Mouse (Mus musculus): Measurements from ENCODE around the gene Gm10134. TPM values are rescaled to one million over a fixed set of nuclear protein-coding genes. Genes with fewer than 3 reads are reported as not detected.

Gene Gm10134
- polyA plus RNA-seq, 1 experiment from 2014 or later: 3.5 TPM

DNA sequence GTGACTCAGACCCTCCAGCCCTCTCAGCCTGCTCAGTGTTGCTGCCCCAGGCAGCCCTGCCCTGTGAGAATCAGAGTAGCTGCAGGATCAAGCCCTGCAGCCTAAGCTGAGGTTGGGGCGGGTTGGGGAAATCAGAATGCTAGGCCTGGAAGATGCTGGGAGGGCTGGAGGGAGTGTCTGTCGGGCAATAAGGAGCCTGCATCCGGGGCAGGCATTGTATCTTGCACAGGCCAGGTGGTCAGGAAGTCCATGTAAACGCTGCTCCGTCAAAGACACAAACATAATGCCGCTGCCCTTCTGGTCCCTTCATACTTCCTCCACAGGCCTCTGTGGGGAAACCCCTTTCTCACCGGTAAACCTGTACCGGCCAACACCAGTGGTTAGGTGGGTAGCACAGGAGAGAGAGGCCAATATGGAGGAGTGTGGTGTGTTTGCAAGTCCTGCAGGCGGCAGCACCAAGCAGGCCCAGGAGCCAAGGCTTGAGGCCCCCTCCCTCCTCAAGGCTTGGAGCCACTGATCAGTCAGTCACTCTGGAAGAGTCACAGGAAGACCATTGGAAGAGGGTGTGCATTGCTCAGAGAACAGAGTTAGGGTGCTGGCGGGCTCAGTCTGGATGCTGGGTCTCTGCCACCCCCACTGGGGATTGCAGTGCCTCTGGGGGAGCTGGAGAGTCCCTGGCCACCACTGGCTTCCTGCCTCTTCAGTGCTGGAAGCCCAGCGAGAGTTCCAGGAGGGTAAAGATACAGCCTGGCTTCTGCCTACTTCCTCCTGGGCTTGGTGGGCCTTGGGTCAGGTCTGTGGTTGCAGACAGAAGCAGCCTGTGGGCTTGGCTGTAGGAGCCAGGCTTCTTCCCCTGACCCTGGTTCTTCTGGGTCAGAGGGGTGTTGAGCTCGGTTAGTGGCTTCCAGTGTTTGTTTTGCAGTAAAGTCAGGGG, 20.3 kb downstream of the Gm10134 start:
- H3K4me1 ChIP-seq: peaks cover 72% of the 10 kb centered on the region

DNA sequence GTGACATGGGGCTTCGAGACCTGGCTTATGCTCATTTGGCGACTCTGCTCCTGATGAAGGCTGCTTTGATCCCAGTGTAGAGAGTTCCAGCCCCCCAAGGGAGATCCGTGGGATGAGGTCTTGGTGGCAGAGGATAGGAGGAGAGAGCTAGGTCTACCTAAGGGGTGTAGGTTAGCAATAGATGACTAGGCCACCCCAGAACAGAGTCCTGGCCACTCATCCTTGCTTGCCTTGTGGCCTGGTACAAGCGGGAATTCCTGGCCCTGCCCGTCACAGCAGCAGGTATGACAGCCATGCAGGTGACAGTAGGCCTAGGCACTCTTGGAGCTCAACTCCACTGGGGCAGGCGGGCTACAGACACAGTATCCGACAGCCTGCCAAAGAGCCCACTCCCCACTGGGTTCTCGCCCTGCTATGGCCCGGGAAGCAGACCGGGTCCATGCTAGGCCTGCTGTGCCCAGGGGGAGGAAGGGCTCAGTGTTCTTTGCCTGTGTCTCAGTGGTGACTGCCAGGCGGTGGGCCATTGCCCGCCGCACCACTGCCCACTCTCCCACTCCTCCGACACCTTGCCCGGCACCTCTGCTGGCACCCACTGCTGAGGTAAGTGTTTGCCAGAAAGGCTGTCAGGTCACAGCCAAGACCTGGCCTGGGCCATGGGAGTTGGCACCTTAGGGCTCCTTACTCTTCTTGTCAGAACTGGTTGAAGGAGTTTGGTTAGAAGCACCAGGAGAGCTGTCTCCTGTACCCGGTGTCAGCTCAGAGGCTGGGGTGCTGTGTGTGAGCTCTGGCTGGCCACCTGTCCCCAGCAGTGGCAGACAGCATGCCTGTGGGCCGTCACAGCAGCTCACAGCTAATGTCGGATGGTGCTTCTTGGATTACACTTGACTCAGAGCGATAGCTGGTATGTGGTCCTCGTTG, 21.8 kb downstream of the Gm10134 start:
- H3K9me3 ChIP-seq: no peaks in the 10 kb centered on the region
- ATAC-seq (ENCODE audit: low FRiP score, low read depth): no peak
- 0 out of 2 replicates have a peak overlapping the region, but pooled peaks have one; percentile 0 for H3K4me2 ChIP-seq (replicated peaks)
- H3K36me3 ChIP-seq: no peaks in the 10 kb centered on the region
- H3K4me1 ChIP-seq: peaks cover 86% of the 10 kb centered on the region
- WGBS: 89% methylated on average over 20 of the region's 20 CpGs
- no peak overlapping the region for H3K4me3 ChIP-seq
- no peaks in the 10 kb centered on the region for H3K27me3 ChIP-seq (replicated peaks)
- no peak overlapping the region for H3K27ac ChIP-seq
- no peak overlapping the region for H3K9ac ChIP-seq

More for the DNA sequence above, 20.3 kb downstream of the Gm10134 start:
- ATAC-seq (ENCODE audit: low FRiP score, low read depth): no peak
- Histone ChIP-seq H3K36me3 (no peaks in the 10 kb centered on the region), H3K4me3 (no peak overlapping the region), H3K4me2 (replicated peaks) (peak overlapping the region; percentile 33), H3K27ac (peak overlapping the region; percentile 87), H3K9ac (peak overlapping the region; percentile 47), H3K27me3 (replicated peaks) (no peaks in the 10 kb centered on the region), H3K9me3 (no peaks in the 10 kb centered on the region)
- WGBS: 35% methylated on average over 12 of the region's 12 CpGs

DNA sequence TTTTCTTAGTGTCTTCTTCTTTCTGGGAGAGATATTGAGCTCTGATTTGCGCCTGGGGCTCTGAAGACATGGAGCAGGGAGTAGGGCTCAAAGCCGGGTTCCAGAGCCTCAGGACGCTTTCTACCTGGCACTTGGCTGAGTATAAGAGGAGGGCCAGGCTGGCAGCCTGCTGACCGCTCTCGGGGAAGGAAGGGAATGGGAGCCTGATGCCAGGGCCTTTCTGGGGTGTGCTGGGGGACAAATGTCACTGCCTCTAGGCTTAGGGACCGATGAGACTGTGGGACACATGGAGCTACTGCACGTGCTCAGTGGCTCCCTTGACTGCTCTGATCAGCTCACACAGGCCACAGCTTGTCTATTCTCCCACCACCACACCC, 22.4 kb downstream of the Gm10134 start:
- peaks cover 91% of the 10 kb centered on the region for H3K4me1 ChIP-seq
- no peaks in the 10 kb centered on the region for H3K36me3 ChIP-seq
- no peaks in the 10 kb centered on the region for H3K27me3 ChIP-seq (replicated peaks)
- no peak for ATAC-seq (ENCODE audit: low FRiP score, low read depth)
- H3K9ac ChIP-seq: no peak overlapping the region
- H3K9me3 ChIP-seq: no peaks in the 10 kb centered on the region
- H3K4me2 ChIP-seq (replicated peaks): 0 out of 2 replicates have a peak overlapping the region, but pooled peaks have one; percentile 0
- H3K4me3 ChIP-seq: no peak overlapping the region
- no peak overlapping the region for H3K27ac ChIP-seq
- WGBS: 83% methylated on average over 7 of the region's 7 CpGs

DNA sequence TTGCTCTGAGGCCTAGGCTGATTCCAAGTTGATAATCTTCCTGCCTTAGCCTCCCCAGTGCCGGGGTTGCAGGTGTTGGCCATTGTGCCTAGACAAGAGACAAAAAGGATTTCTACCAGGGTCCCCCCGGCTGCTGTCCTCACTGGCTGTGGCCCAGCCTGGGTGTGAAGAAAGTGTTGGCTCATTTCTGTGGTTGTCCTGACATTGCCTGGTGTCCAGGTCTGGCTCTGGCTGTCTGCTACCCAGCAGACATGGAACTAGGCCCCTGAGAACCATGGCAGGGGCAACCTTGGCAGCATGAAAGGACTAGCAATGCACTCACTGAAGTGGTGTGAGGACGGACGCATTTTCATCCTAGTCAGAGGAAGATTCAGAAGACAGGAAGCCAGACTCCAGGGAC, 24.0 kb downstream of the Gm10134 start:
- WGBS: 80% methylated on average over 4 of the region's 4 CpGs
- H3K9me3 ChIP-seq: no peaks in the 10 kb centered on the region
- H3K4me1 ChIP-seq: peaks cover 91% of the 10 kb centered on the region
- no peaks in the 10 kb centered on the region for H3K36me3 ChIP-seq
- no peak overlapping the region for H3K4me3 ChIP-seq
- no peak overlapping the region for H3K4me2 ChIP-seq (replicated peaks)
- no peaks in the 10 kb centered on the region for H3K27me3 ChIP-seq (replicated peaks)
- ATAC-seq (ENCODE audit: low FRiP score, low read depth): no peak
- H3K27ac ChIP-seq: no peak overlapping the region
- H3K9ac ChIP-seq: peak overlapping the region; percentile 26; the same call in 1 of the 2 replicates

DNA sequence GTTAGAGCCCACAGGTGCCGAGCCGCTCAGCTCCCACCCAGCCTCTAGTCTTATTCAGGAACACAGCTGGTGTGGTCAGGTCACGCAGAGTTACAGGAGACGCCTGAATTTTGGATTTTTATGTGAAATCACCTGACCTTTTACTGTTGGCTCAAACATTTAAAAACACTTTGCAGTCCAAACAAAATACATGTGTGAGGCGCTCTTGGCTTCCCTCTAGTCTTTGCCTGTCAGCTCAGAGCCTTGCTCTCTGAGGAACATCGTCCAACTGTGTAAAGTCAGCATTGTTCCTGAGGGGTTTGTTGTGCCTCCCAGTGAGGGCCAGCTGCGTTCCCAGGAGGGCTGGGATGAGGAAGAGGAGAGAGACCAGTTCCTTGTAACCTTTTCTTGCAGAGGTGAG, 24.4 kb downstream of the Gm10134 start:
- no peaks in the 10 kb centered on the region for H3K9me3 ChIP-seq
- H3K27me3 ChIP-seq (replicated peaks): no peaks in the 10 kb centered on the region
- no peak for ATAC-seq (ENCODE audit: low FRiP score, low read depth)
- H3K36me3 ChIP-seq: no peaks in the 10 kb centered on the region
- H3K27ac ChIP-seq: no peak overlapping the region
- 57% methylated on average over 7 of the region's 7 CpGs for WGBS
- no peak overlapping the region for H3K4me3 ChIP-seq
- peaks cover 91% of the 10 kb centered on the region for H3K4me1 ChIP-seq
- no peak overlapping the region for H3K4me2 ChIP-seq (replicated peaks)
- H3K9ac ChIP-seq: no peak overlapping the region

DNA sequence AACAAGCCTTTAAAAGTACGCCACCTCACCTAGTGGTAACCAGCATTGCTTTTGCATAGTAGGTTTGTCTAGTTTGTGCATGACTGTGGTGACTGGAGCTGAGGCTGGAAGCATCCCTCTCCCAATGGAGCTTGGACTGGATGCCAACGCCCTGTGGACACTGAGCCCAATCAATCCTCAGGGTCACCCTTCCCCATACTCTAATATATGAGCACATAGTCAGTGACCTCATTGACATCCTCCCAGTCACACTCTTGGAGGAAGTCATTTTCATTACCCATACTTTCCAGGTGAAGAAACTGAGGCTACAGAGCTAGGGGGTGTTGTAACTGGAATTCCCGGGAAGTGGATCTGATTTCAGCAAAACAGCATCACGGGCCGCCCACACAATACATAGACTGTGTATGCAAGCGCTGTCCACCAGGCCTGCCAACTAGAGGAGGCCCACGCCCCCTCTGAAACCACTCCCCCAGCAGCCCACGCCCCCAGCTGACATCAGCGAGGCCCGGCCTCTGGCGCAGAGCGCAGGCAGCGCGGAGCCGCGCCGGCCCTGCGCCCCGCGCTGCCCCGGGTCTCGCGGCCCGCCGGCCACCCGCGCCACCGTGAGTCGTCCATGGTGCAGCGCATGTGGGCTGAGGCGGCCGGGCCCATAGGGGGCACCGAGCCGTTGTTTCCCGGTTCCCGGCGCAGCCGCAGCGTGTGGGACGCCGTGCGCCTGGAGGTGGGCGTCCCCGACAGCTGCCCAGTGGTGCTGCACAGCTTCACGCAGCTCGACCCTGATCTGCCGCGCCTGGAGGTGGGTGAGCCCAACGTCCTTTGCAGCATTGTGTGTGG, 27.3 kb downstream of the Gm10134 start:
- Histone ChIP-seq H3K36me3 (no peaks in the 10 kb centered on the region), H3K9me3 (no peaks in the 10 kb centered on the region), H3K27me3 (replicated peaks) (no peaks in the 10 kb centered on the region), H3K27ac (peak overlapping the region; percentile 34), H3K4me3 (peak overlapping the region; percentile 58), H3K9ac (peak overlapping the region; percentile 81), H3K4me1 (peaks cover 97% of the 10 kb centered on the region), H3K4me2 (replicated peaks) (peak overlapping the region; percentile 80)
- ATAC-seq (ENCODE audit: low FRiP score, low read depth): peak; percentile 80
- WGBS: 3% methylated on average over 49 of the region's 49 CpGs

DNA sequence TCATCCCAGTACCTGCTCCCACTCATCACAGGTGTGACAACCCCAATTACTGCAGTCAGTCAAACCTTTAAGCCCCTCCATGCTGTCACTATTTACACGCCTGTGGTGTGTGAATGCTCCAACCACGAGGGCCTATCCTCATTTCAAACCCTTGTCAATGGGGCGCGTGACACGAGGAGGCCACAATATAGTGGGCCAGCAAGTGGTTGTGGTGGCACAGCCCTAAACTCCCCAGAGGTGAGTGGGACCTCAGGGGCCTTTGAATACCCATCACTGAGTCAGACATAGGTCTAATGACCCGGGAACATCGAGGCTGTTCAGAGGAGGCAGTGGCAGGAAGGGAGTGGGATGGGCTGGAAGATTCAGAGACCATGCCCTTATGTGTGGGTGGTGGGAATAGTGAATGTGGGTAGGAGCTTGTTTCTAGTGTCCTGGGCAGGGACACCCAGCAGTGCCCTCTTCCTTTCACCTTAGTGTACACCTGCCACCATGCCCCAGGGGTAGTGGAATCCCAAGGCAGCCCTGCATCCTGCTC, 28.1 kb downstream of the Gm10134 start:
- peaks cover 97% of the 10 kb centered on the region for H3K4me1 ChIP-seq
- H3K4me2 ChIP-seq (replicated peaks): peak overlapping the region; percentile 80
- H3K36me3 ChIP-seq: no peaks in the 10 kb centered on the region
- no peaks in the 10 kb centered on the region for H3K9me3 ChIP-seq
- H3K27me3 ChIP-seq (replicated peaks): no peaks in the 10 kb centered on the region
- H3K4me3 ChIP-seq: peak overlapping the region; percentile 58
- peak overlapping the region; percentile 67; the same call in 1 of the 2 replicates for H3K27ac ChIP-seq
- 0 out of 2 replicates have a peak, but pooled peaks have one; percentile 19 for ATAC-seq (ENCODE audit: low FRiP score, low read depth)
- peak overlapping the region; percentile 81 for H3K9ac ChIP-seq
- 64% methylated on average over 7 of the region's 7 CpGs for WGBS

DNA sequence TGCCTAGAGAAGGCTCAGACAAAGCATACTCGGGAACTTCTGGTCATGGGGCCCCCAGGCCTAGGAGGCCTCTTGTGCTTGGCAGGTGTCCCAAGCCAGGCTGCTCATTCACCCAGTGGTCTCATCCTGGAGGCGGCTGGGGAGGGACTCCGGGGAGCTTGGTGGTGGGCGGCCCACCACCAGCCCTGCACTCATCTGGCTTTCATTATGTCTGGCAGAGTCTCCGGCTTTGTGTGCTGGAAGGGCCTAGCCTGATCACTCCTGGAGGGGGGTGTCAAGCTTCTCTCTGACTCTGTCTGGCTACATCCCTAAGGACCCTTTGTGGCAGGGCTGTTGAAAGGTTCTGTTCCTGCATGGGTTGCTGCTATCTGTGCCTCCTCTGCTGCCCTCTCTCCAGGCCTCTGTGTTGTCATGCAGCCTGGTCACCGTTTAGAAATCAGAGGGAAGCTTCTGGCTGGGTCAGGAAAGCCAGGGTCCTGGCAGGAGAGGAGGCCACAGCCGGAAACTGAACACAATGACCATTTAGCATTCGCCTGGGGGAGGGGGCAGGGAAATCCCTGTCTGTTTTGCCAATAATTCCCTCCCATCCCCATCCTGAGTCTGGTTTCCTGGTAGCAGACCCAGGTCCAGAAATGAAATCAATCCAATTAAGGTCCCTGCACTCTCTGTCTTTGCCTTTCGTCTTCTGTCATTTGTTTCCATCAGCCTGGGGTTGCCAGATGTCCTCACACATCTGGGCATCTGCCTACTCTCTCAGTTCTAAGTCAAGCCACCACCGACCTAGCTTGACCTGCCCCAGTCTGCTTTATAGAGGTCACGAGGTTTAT, 28.8 kb downstream of the Gm10134 start:
- Histone ChIP-seq H3K27me3 (replicated peaks) (no peaks in the 10 kb centered on the region), H3K36me3 (no peaks in the 10 kb centered on the region), H3K27ac (peak overlapping the region; percentile 67), H3K4me2 (replicated peaks) (peak overlapping the region; percentile 80), H3K4me1 (peaks cover 98% of the 10 kb centered on the region), H3K9me3 (no peaks in the 10 kb centered on the region), H3K4me3 (peak overlapping the region; percentile 4), H3K9ac (peak overlapping the region; percentile 48)
- 30% methylated on average over 11 of the region's 11 CpGs for WGBS
- ATAC-seq (ENCODE audit: low FRiP score, low read depth): 0 out of 2 replicates have a peak, but pooled peaks have one; percentile 18

DNA sequence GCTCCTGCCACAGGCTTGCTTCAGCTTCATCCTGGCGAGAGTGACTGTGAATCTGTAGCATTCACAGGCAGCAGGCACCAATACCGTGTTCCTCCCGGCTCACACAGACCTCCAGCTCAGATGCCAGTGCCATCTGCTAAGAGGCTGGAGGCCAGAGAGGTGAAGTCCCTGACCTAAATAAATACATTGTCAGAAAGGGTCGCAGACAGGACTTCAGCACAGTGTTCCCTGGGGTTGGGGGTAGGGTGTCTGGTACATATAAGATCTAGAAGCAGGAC, 29.3 kb downstream of the Gm10134 start:
- no peak for ATAC-seq (ENCODE audit: low FRiP score, low read depth)
- H3K27me3 ChIP-seq (replicated peaks): no peaks in the 10 kb centered on the region
- WGBS: 32% methylated on average over 4 of the region's 4 CpGs
- H3K36me3 ChIP-seq: no peaks in the 10 kb centered on the region
- H3K4me2 ChIP-seq (replicated peaks): peak overlapping the region; percentile 80
- no peak overlapping the region for H3K4me3 ChIP-seq
- 0 out of 2 replicates have a peak overlapping the region, but pooled peaks have one; percentile 67 for H3K27ac ChIP-seq
- peak overlapping the region; percentile 48; the same call in 1 of the 2 replicates for H3K9ac ChIP-seq
- no peaks in the 10 kb centered on the region for H3K9me3 ChIP-seq
- peaks cover 98% of the 10 kb centered on the region for H3K4me1 ChIP-seq

DNA sequence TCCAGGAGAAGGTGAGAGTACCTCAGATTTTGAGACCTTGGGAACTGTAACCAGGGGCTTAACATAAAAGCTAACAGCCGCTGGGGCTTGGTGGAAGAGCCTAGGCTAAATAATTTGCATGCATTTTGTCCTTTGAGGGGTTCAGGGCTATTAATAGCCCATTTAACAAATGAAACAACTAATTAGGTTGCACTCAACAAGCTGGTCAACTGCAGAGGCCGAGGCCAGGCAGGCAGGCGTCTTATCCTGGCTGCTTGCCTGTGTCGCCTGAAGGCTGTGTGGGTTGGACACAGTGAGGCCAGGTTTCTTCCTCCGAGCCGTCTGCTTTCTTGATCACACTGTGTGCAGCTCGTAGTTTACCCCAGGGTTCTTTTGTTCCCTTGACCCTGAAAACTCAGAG, 29.8 kb downstream of the Gm10134 start:
- WGBS: 37% methylated on average over 7 of the region's 7 CpGs
- ATAC-seq (ENCODE audit: low FRiP score, low read depth): no peak
- no peaks in the 10 kb centered on the region for H3K27me3 ChIP-seq (replicated peaks)
- no peaks in the 10 kb centered on the region for H3K36me3 ChIP-seq
- no peak overlapping the region for H3K4me3 ChIP-seq
- H3K9ac ChIP-seq: peak overlapping the region; percentile 48; the same call in 1 of the 2 replicates
- H3K9me3 ChIP-seq: no peaks in the 10 kb centered on the region
- peaks cover 97% of the 10 kb centered on the region for H3K4me1 ChIP-seq
- peak overlapping the region; percentile 80 for H3K4me2 ChIP-seq (replicated peaks)
- peak overlapping the region; percentile 7; the same call in 1 of the 2 replicates for H3K27ac ChIP-seq

All from neural tube, embryonic 12.5 days (tissue).